Mouse (Mus musculus): Measurements from ENCODE around the gene Tmed10.

The Tmed10 gene

DNA sequence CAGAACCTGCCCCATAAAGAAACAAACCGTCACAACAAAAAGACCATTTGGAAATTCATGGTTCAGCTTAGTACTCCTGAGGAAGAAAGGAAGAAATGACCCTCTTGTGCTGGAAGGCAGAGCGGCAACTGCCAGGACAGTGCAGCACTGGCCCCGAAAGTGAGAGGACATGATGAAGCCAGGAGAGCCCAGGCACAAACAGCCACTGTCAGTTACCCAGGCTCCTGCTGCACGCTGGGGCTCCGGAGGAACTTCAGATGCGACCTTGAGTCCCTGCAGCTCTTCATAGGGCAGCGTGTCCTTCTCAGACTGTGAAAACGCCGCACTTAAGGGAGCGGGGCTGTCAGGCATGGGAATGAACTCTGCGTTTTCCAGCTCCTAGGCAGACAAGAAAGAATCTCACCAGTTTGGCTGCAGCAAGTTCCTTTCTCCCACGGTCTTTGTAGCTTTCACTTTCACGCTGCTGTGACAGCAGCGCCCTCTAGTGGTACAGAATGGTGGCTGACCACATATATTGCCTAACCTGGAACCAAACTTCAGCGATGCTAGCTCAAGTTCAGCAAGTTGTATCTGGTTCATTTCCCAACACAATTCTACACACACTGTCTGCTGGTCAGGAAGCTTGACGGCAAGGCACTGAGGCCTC, 69.3 kb downstream of the Tmed10 start:
- 24% methylated on average over 16 of the region's 16 CpGs for WGBS

- WGBS = 56% methylated on average over 4 of the region's 4 CpGs
Measured at GRCm38 (mm10) chr12:85304725-85305124, 69.9 kb downstream of the Tmed10 start.

DNA sequence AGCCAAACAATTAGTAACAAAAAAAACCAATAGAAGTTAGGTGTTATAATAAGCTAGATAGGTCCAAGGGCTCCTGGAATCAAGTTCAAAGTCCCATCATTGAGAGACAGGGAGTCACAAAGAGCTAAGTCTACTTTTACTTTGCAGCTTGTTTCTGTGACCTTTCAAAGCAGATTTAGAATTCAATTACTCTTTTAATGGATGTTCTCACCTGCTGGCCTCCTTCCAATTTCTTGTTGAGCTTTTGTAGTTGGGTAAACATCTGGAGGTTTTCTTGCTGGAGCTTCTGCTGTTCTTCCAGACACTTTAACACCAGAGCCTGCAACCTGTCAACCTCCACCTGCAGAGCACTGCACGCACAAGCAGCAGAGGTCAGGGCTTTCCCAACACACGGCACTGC, 71.4 kb downstream of the Tmed10 start:
- 94% methylated on average over 2 of the region's 2 CpGs for WGBS

GRCm38 (mm10) chr12:85298835-85299180, 75.8 kb downstream of the Tmed10 start:
- 70% methylated on average over 1 of the region's 1 CpGs for WGBS

DNA sequence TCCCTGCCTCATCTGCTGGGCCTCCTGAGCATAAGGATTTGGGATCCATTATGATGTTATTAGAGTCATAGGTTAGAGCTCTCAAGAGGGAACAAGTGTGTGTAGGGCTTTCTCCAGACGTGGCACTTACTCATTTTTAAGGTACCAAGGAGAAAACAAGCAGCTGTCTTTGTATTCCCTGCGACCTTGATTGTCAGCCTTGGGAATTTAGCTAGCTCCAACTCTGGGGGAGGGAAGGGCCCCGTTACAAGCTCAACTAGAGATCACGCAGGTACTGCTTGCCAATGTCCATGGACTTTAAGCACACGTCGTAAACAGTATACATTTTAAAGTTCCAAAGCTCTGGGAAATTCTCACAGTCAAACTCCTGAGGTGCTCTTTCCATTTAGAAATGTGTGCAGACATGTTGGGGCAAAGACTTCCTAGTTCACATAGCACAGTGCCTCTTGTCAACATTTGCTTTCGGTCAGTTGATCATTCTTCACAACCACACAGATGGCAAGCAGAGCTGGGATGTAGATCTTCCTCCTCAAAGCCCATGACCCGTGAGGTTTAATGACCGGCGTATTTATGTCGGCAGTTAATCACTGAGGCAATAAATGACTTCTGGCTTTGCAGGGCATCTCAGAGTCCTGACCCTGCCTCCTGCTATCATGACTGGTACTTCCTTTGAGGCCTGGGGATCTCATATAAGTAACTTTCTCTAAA, 76.4 kb downstream of the Tmed10 start:
- WGBS = 88% methylated on average over 11 of the region's 11 CpGs

GRCm38 (mm10) chr12:85297345-85297997, 77.2 kb downstream of the Tmed10 start:
- WGBS = 76% methylated on average over 10 of the region's 10 CpGs

DNA sequence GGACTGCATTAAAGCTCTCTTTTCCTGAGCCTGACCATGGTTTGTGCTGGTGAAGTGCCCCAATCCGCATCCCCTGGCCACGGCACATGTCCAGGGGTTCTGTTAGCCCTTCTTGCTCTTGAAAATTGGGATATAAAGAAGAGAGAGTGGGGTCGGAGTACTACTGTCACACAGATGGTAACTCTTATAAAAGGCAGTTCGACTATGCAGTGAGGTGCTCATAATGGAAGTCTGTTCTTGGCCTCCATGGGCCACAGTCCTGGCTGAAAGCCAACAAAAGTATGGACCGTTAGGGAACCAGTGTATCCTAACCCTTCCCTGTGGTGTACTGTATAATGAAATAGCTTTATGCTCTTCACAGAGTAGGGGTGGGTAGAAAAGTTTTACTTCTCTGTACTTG, 77.7 kb downstream of the Tmed10 start:
- 73% methylated on average over 5 of the region's 5 CpGs for WGBS

DNA sequence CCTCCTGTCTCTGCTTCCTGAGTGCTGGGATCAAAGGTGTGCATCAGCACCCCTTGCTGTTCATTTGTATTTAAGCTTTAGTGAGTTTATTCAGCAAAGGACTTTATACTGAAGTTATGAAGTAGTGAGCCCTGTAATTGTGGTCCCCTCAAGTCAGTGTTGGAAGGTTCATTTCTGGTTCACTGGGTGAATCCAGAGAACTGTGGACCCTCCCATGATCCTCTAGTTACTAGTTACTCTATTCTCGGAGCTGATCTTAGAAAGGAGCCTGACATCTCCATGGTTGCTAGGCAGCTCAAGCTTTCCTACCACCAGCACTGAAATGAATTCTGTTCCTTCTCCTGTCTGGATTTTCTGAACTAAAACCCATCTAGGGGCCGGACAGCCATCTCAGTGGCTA, 79.1 kb downstream of the Tmed10 start:
- WGBS = 76% methylated on average over 2 of the region's 2 CpGs

- 80% methylated on average over 6 of the region's 6 CpGs for WGBS
Measured at GRCm38 (mm10) chr12:85292288-85292687, 82.4 kb downstream of the Tmed10 start.

DNA sequence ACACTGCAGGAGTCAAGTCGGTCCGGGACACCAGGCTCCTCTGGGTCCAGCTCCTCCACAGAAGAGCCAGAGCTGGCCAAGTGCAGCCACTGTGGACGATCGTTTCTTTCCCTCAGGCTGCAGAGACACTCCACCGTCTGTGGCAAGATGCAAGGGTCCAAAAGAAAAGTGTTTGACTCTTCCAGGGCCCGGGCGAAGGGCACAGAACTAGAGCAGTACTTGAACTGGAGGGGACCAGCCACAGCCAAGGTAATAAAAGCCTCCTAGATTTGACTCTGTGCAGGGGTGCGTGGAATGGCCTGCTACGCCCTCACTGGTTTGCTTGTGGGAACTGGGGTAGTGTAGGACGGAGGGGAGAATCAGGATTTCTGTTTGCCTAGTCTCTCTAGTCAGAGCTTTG, 84.0 kb downstream of the Tmed10 start:
- 83% methylated on average over 10 of the region's 10 CpGs for WGBS
